Mouse (Mus musculus) kidney, embryonic 15.5 days (tissue): ENCODE data around the gene Moap1. TPM values are rescaled to one million over a fixed set of nuclear protein-coding genes. Genes with fewer than 3 reads are reported as not detected.

ENCODE experiments used
- ATAC-seq: fragments of 200-750 bp; cut with Nextera tagmentation; replicated peaks from 2 replicates; pipeline ENCODE4 v1.8.0; 2017; ENCODE audit warnings: moderate TSS enrichment; ENCODE audit not compliant: low FRiP score
- H3K27ac ChIP-seq: fragments of 300-500 bp; sonication (generic); 2 replicates; pipeline ENCODE4 v1.5.1; 2015; ENCODE audit warnings: mild to moderate bottlenecking, inconsistent platforms
- H3K27me3 ChIP-seq: fragments of 300-500 bp; sonication (generic); 2 replicates; pipeline ENCODE4 v1.6.1; 2015; ENCODE audit warnings: inconsistent platforms
- H3K36me3 ChIP-seq: fragments of 300-500 bp; sonication (generic); 2 replicates; pipeline ENCODE4 v1.6.1; 2015; ENCODE audit warnings: inconsistent platforms
- H3K4me1 ChIP-seq: fragments of 300-500 bp; sonication (generic); 2 replicates; pipeline ENCODE4 v1.6.1; 2015; ENCODE audit warnings: inconsistent platforms
- H3K4me2 ChIP-seq: fragments of 300-500 bp; sonication (generic); 2 replicates; pipeline ENCODE4 v1.6.1; 2015; ENCODE audit warnings: moderate library complexity, mild to moderate bottlenecking, inconsistent platforms
- H3K4me3 ChIP-seq: fragments of 300-500 bp; sonication (generic); replicated peaks from 2 replicates; pipeline ENCODE4 v1.5.1; 2015; ENCODE audit warnings: mild to moderate bottlenecking, inconsistent platforms
- H3K9ac ChIP-seq: fragments of 300-500 bp; sonication (generic); 2 replicates; pipeline ENCODE4 v1.6.1; 2015; ENCODE audit warnings: mild to moderate bottlenecking, inconsistent platforms
- H3K9me3 ChIP-seq: fragments of 300-500 bp; sonication (generic); replicated peaks from 2 replicates; pipeline ENCODE4 v1.6.1; 2016; ENCODE audit warnings: inconsistent platforms
- WGBS: fragments of 180-500 bp; shearing (Covaris S2); methylation state at CpG from one replicate; pipeline ENCODE4 v1.1.7; 2015; ENCODE audit warnings: mixed read lengths; 5-methylcytosine and 5-hydroxymethylcytosine counted together
- polyA plus RNA-seq: library from polyadenylated mRNA; unstranded; fragments of >200 nt; fragmentation: Nextera tagmentation; extraction: Ambion mirVana; gene quantifications from 2 replicates; pipeline ENCODE4 v1.2.1, GENCODE M21; 2015

Moap1 gene
- polyA plus RNA-seq, 1 experiment from 2014 or later = 24.5 TPM

DNA sequence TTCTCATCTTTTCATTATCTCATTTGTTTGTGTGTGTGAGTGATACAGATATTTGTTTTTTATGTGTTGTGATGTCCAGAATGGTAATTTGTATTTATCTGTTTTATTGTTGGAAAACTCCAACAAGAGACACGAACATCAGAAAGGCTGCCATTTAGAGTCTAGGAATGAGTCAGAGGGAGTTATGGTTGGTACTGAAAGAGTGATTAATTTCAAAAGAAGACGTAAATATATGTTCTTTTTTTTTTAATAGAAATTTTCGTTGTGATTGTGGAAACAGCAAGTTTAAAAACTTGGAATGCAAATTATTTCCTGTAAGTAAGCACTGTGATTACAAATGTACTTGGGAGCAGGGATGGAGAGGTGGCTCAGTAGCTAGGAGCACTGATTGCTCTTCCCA lies 18.2 kb upstream of the Moap1 start:
- Histone ChIP-seq H3K9me3 (no peaks in the 10 kb centered on the region), H3K9ac (no peak overlapping the region), H3K36me3 (peaks cover 34% of the 10 kb centered on the region), H3K4me1 (peaks cover 18% of the 10 kb centered on the region), H3K27me3 (no peaks in the 10 kb centered on the region), H3K4me2 (no peak overlapping the region), H3K27ac (no peak overlapping the region), H3K4me3 (no peak overlapping the region)
- 81% methylated on average over 3 of the region's 3 CpGs for WGBS
- no peak for ATAC-seq

DNA sequence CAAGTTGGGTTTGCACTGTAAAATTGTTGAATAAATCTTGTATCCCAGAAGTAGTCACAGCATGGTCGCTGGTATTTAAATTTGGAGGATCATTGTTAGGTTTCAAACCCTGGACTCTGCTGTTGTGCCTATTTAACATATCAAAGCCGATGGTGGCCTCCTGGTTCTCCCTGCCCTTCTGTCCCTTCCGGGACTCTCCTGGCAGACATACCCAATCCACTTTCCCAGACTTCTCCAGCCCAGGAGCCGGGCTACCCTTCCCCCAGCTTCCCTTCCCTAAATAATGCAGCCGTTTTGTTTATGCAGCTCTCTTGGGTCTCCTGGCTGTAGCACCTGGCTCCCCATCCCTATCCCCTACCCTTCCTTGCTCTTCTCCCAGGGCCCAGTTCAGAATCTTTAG lies 15.5 kb upstream of the Moap1 start:
- ATAC-seq = no peak
- Histone ChIP-seq H3K27me3 (no peaks in the 10 kb centered on the region), H3K4me1 (peaks cover 24% of the 10 kb centered on the region), H3K36me3 (peaks cover 26% of the 10 kb centered on the region), H3K27ac (no peak overlapping the region), H3K4me2 (peak overlapping the region; percentile 79), H3K4me3 (peak overlapping the region; percentile 66), H3K9ac (peak overlapping the region; percentile 63), H3K9me3 (no peaks in the 10 kb centered on the region)
- WGBS = 2% methylated on average over 5 of the region's 5 CpGs

DNA sequence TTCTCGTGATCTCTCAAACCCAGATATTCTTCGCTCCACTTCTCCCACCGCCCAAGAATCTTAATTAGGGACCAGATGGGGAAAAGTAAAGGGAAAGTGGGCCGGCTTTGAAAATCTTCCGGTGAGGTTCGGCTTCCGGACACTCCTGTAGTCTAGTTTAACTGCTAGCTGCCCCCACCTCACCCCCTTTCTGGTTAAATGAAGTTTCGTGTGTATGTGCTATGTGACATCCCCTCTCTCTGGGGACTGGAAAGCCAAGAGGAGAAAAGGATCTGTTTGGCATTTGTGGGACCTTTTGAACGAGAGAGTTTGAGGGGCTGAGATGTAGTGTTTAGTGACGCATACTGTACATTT lies 14.9 kb upstream of the Moap1 start, which contains the start of gene Gm20604:
Gm20604 (minus strand) TSS at position 270 of the 354 bp plus-strand sequence.
- H3K4me2 ChIP-seq = peak within 1 kb of the TSS; percentile 79
- no peaks in the 10 kb centered on the region for H3K9me3 ChIP-seq
- peak within 1 kb of the TSS; percentile 66 for H3K4me3 ChIP-seq
- H3K9ac ChIP-seq = peak within 1 kb of the TSS; percentile 82
- H3K4me1 ChIP-seq = peaks cover 24% of the 10 kb centered on the region
- H3K36me3 ChIP-seq = peaks cover 25% of the 10 kb centered on the region
- WGBS = under 1% methylated on average over 10 of the region's 10 CpGs
- no peak for ATAC-seq
- peak within 1 kb of the TSS; percentile 97 for H3K27ac ChIP-seq
- no peaks in the 10 kb centered on the region for H3K27me3 ChIP-seq

DNA sequence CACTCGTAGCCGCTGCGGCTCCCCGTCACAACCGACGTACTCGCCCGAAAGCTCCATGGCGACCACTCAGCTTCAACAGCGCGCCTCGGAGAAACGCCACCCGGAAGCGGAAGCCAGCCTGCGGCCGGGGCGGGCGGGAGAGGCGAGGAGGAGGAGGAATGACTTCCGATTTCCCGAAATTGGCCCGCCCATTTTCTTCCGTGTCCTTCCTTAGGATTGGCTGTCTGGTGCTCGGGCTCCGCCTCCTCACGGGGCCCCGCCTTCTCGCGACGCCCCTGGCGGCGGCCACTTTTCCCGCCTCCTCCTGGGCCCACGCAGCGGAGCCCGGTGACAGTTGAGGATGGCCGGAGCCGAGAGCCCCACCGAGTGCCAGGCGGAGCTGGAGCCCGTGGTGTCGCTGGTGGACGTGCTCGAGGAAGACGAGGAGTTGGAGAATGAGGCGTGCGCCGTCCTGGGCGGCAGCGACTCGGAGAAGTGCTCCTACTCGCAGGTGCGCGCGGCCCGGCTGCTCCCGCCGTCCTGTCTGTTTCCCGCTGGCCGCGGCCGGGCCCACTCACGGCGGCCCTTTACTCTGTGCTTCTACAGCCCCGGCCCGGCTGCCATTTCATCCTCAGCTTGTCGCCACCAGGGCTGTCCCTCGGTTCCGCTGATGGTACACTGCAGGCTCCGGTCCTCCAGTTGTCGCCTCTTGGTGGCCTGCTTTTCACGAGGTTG lies 14.4 kb upstream of the Moap1 start, which contains the start of the genes Gm28051, Gon7 and Ubr7:
Gm28051 (minus strand) TSS at position 77 of the 714 bp plus-strand sequence.
Gon7 (minus strand) TSS at position 115 of the 714 bp plus-strand sequence.
Ubr7 (plus strand) TSS at position 279 of the 714 bp plus-strand sequence.
- Histone ChIP-seq H3K27ac (peak within 1 kb of the TSS; percentile 97), H3K9ac (peak within 1 kb of the TSS; percentile 82), H3K36me3 (peaks cover 25% of the 10 kb centered on the region), H3K4me1 (peaks cover 24% of the 10 kb centered on the region), H3K4me2 (peak within 1 kb of the TSS; percentile 79), H3K27me3 (no peaks in the 10 kb centered on the region), H3K9me3 (no peaks in the 10 kb centered on the region), H3K4me3 (peak within 1 kb of the TSS; percentile 66)
- WGBS = under 1% methylated on average over 73 of the region's 73 CpGs
- peak; percentile 97 for ATAC-seq

DNA sequence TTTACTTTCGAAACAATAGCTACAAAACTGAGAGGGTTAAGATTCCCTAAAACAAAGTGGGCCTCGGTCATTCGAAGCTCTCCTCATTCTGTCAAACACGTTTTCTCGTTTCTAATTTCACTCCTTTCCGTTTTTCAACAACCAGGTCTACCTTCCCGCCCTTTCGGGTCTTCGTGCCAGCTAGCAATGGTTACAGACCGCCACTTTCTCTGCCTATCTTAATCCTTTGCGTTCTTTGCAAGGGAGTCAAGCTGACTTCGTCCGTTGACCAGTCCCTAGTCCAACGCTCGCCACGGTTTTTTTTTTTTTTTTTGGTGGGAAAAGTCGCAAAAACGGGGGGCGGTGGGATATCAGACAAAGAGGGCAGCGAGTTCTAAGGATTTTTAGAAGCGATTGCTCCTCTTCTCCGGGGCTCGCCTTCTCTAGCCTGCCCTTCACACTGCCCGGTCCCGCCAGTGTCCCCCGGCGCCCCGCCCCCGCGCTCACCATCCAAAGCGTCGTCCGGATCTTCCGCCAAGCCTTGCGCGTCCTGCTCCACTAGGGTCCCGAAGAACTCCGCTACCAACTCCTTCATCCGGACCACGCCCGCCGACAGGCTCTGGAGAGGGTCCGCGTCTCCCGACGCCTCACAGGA lies 13.7 kb upstream of the Moap1 start:
- Histone ChIP-seq H3K4me3 (peak overlapping the region; percentile 66), H3K9ac (peak overlapping the region; percentile 82), H3K4me2 (peak overlapping the region; percentile 79), H3K9me3 (no peaks in the 10 kb centered on the region), H3K4me1 (peaks cover 24% of the 10 kb centered on the region), H3K27ac (peak overlapping the region; percentile 97), H3K27me3 (no peaks in the 10 kb centered on the region), H3K36me3 (peaks cover 19% of the 10 kb centered on the region)
- 2% methylated on average over 46 of the region's 46 CpGs for WGBS
- peak; percentile 92 for ATAC-seq

DNA sequence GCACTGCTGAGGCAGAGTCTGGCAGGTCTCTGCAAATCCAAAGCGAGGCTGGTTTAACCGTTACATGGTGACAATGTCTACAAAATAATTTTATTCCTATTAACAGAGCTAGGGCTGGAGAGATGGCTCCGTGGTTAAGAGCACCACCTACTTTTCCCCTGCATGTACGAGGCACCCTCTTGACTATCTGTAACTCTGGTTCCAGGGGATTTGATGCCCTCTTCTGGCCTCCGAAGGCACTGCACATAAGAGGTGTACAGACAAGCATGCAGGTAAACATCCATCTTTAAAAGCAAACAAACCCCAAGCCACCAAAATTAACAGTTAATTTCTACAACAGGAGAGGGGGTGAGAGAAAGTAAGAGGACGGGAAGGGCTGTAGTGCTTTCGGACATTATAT lies 12.8 kb upstream of the Moap1 start:
- no peak for ATAC-seq
- H3K36me3 ChIP-seq = peaks cover 15% of the 10 kb centered on the region
- peak overlapping the region; percentile 82; the same call in 1 of the 2 replicates for H3K9ac ChIP-seq
- 83% methylated on average over 7 of the region's 7 CpGs for WGBS
- peaks cover 24% of the 10 kb centered on the region for H3K4me1 ChIP-seq
- peak overlapping the region; percentile 79 for H3K4me2 ChIP-seq
- no peaks in the 10 kb centered on the region for H3K27me3 ChIP-seq
- H3K27ac ChIP-seq = no peak overlapping the region
- peak overlapping the region; percentile 66 for H3K4me3 ChIP-seq
- no peaks in the 10 kb centered on the region for H3K9me3 ChIP-seq

DNA sequence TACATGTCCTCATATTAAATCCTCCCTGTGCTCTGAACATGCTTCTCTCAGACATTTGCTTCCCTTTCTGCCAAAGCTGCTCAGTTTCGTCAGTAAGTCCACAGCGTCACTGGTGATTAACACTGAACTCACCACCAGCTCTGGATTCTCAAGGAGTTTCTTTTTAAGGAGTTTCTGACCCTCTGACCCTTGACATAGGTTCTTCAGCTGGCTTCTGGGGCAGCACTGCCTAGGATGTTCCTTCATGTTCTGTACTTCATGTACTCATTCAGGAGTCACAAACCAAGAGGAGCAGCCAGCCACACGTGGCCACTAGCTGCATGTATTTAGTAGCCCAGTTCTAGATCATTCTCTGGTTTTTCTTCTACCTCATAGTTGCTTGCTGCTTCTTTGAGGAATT lies 4.8 kb upstream of the Moap1 start:
- Histone ChIP-seq H3K36me3 (peaks cover 26% of the 10 kb centered on the region), H3K27ac (no peak overlapping the region), H3K27me3 (no peaks in the 10 kb centered on the region), H3K4me1 (peaks cover 12% of the 10 kb centered on the region), H3K4me2 (no peak overlapping the region), H3K9me3 (no peaks in the 10 kb centered on the region), H3K9ac (no peak overlapping the region), H3K4me3 (no peak overlapping the region)
- ATAC-seq = no peak
- WGBS = 83% methylated on average over 3 of the region's 3 CpGs

DNA sequence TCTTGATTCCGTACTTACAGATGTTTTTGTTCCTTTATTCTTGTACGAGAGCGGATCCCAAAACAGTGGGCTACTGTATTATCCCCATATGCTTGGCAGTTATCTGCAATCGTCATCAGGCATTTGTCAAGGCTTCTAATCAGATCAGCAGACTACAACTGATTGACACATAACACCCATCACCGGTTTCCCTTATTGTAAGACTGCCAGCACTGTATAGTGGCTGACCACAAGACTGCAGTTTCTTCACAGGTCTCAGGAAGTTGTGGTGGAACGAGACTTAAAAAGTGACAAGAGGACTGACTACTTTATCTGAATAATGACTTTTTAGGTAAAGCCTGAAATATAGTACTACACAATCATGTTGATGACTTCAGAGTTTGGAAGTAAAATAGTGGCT lies 1.4 kb upstream of the Moap1 start:
- Histone ChIP-seq H3K9me3 (no peaks in the 10 kb centered on the region), H3K4me1 (peaks cover 25% of the 10 kb centered on the region), H3K9ac (no peak overlapping the region), H3K4me2 (peak overlapping the region; percentile 78), H3K36me3 (peaks cover 33% of the 10 kb centered on the region), H3K27me3 (no peaks in the 10 kb centered on the region), H3K4me3 (peak overlapping the region; percentile 83; the same call in 1 of the 2 replicates), H3K27ac (no peak overlapping the region)
- ATAC-seq = no peak
- 59% methylated on average over 6 of the region's 6 CpGs for WGBS

DNA sequence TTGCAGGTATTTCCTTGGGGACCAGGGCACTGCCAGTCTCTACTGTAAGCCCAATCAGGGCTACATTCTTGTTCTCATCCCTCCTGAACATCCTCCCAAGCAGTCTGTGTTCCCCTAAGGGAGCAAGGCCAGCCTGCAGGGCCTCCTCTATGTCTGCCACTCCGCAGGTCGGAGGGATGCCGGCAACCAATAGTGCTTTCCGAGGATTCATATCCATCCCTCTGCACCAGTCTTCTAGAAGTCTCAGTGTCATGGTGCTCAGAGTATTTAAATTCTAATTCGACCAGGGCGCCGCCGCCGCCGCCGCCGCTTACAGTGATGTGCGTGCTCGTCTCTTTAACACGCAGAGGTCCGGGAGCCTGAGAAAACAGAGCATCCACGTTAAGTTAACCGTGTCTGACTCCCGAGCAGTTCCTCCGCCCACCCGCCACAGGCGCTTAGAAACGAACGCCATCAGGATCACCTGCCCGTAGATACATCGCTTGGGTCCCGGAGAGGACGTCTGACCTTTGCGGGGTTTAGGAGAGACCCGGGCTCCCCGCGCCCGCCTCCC lies 349 bp downstream of the Moap1 start:
- H3K4me3 ChIP-seq = peak overlapping the region; percentile 83
- peak overlapping the region; percentile 95 for H3K27ac ChIP-seq
- H3K4me1 ChIP-seq = peaks cover 25% of the 10 kb centered on the region
- H3K36me3 ChIP-seq = peaks cover 22% of the 10 kb centered on the region
- H3K9ac ChIP-seq = peak overlapping the region; percentile 83
- peak overlapping the region; percentile 78 for H3K4me2 ChIP-seq
- ATAC-seq = peak; percentile 19
- H3K27me3 ChIP-seq = no peaks in the 10 kb centered on the region
- no peaks in the 10 kb centered on the region for H3K9me3 ChIP-seq
- under 1% methylated on average over 33 of the region's 33 CpGs for WGBS

DNA sequence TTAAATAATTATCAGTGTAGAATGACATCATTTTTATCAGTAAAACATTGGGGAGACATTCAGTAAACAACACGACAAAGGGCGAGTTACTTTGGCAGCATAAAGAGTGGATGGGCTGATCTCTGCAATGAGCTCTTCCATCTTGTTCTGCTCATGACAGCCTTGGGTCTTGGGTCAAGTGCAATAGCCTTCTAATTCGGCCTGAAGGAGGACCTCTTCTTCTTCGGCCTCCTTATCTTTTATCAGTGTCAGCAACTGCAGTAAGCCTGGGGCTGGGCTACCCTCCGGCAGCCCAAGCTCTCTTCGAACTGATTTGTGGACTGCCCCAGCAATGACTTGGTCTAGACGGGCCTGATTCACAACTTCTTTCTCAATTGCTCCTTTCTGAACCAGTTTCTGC lies 1.4 kb downstream of the Moap1 start:
- H3K27ac ChIP-seq = no peak overlapping the region
- no peak overlapping the region for H3K4me2 ChIP-seq
- WGBS = 82% methylated on average over 7 of the region's 7 CpGs
- H3K4me3 ChIP-seq = no peak overlapping the region
- H3K27me3 ChIP-seq = no peaks in the 10 kb centered on the region
- peaks cover 25% of the 10 kb centered on the region for H3K4me1 ChIP-seq
- peaks cover 13% of the 10 kb centered on the region for H3K36me3 ChIP-seq
- no peak for ATAC-seq
- H3K9me3 ChIP-seq = no peaks in the 10 kb centered on the region
- no peak overlapping the region for H3K9ac ChIP-seq

DNA sequence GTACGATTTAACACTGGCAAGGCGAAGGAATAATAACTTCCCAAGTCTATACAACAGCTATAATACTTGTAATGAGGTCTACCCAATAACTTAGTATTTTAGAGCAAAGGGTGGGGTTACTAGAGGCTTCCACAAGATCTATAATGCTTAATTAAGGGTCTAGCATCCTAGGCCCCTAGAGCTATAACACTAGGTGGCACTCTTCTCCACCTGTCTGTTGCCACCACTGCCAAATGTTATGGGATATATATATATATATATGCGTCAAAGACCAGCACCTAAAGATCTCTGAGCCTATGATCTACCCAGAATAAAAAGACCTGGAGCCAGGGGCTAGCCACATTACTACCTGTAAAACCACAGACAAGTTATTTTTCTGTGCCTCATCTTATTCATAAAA lies 3.2 kb downstream of the Moap1 start:
- H3K4me1 ChIP-seq = peaks cover 22% of the 10 kb centered on the region
- H3K4me3 ChIP-seq = no peak overlapping the region
- no peaks in the 10 kb centered on the region for H3K9me3 ChIP-seq
- H3K4me2 ChIP-seq = no peak overlapping the region
- no peak for ATAC-seq
- H3K36me3 ChIP-seq = peaks cover 7% of the 10 kb centered on the region
- no peak overlapping the region for H3K9ac ChIP-seq
- no peak overlapping the region for H3K27ac ChIP-seq
- H3K27me3 ChIP-seq = no peaks in the 10 kb centered on the region
- WGBS = 70% methylated on average over 3 of the region's 3 CpGs

DNA sequence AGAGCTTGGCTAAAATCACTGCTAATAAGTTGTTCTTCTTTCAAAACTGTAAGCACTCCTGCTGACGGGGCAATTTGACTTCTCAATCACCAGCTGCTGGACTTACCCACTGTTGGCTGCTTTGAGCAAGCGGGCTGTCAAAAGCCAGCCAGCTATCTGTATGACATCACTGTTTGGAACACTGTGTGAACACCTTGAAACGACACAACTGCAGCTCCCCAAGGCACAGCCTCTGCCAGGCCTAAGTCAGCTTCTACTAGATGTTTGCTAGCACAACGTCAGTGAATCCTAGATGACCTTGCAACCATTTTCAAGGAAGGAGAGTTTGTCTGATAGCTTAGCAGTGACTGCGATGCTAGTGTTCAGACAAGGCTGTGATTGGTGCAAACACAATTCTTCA lies 4.4 kb downstream of the Moap1 start:
- no peak overlapping the region for H3K4me2 ChIP-seq
- no peak for ATAC-seq
- H3K27me3 ChIP-seq = no peaks in the 10 kb centered on the region
- H3K9me3 ChIP-seq = no peaks in the 10 kb centered on the region
- no peak overlapping the region for H3K27ac ChIP-seq
- peaks cover 13% of the 10 kb centered on the region for H3K4me1 ChIP-seq
- peaks cover 7% of the 10 kb centered on the region for H3K36me3 ChIP-seq
- no peak overlapping the region for H3K4me3 ChIP-seq
- 74% methylated on average over 5 of the region's 5 CpGs for WGBS
- no peak overlapping the region for H3K9ac ChIP-seq
